Mouse (Mus musculus) heart, embryonic 16.5 days (tissue): ENCODE measurements around the gene Hras. TPM values are rescaled to one million over a fixed set of nuclear protein-coding genes. Genes with fewer than 3 reads are reported as not detected.

ENCODE experiments used
- ATAC-seq: fragments of 200-750 bp; cut with Nextera tagmentation; replicated peaks from 2 replicates; pipeline ENCODE4 v1.8.0; 2017; ENCODE audit warnings: moderate number of reproducible peaks; ENCODE audit not compliant: insufficient read depth, low FRiP score; ENCODE audit errors: extremely low read depth
- H3K27ac ChIP-seq: fragments of 300-500 bp; sonication (generic); 2 replicates; pipeline ENCODE4 v1.5.1; 2014; ENCODE audit warnings: mild to moderate bottlenecking, low read length, control low read depth, moderate library complexity
- H3K27me3 ChIP-seq: fragments of 300-500 bp; sonication (generic); 2 replicates; pipeline ENCODE4 v1.6.1; 2014; ENCODE audit warnings: low read length, mixed read lengths; ENCODE audit not compliant: control insufficient read depth, insufficient read depth
- H3K36me3 ChIP-seq: fragments of 300-500 bp; sonication (generic); 2 replicates; pipeline ENCODE4 v1.6.1; 2014; ENCODE audit not compliant: control insufficient read depth, insufficient read depth
- H3K4me1 ChIP-seq: fragments of 300-500 bp; sonication (generic); 2 replicates; pipeline ENCODE4 v1.6.1; 2014; ENCODE audit warnings: low read length, mixed read lengths; ENCODE audit not compliant: control insufficient read depth, insufficient read depth
- H3K4me2 ChIP-seq: fragments of 300-500 bp; sonication (generic); 2 replicates; pipeline ENCODE4 v1.6.1; 2014; ENCODE audit warnings: low read depth, mild to moderate bottlenecking, control low read depth, low read length
- H3K4me3 ChIP-seq: fragments of 300-500 bp; sonication (generic); 2 replicates; pipeline ENCODE4 v1.5.1; 2014; ENCODE audit warnings: mild to moderate bottlenecking, control low read depth, low read length
- H3K9ac ChIP-seq: fragments of 300-500 bp; sonication (generic); 2 replicates; pipeline ENCODE4 v1.6.1; 2014; ENCODE audit warnings: low read length, control low read depth
- H3K9me3 ChIP-seq: fragments of 300-500 bp; sonication (generic); replicated peaks from 2 replicates; pipeline ENCODE4 v1.6.1; 2016; ENCODE audit warnings: low read length; ENCODE audit not compliant: control insufficient read depth
- WGBS: fragments of 180-500 bp; shearing (Covaris S2); extraction: QIAGEN DNeasy Blood & Tissue Kit; methylation state at CpG from one replicate; pipeline ENCODE4 v1.1.7; 2014; 5-methylcytosine and 5-hydroxymethylcytosine counted together
- polyA plus RNA-seq: library from polyadenylated mRNA; unstranded; fragments of >200 nt; fragmentation: Nextera tagmentation; extraction: Ambion mirVana; gene quantifications from 2 replicates; pipeline ENCODE4 v1.2.1, GENCODE M21; 2015

Gene Hras
- polyA plus RNA-seq, 1 experiment from 2014 or later: 59.5 TPM

DNA sequence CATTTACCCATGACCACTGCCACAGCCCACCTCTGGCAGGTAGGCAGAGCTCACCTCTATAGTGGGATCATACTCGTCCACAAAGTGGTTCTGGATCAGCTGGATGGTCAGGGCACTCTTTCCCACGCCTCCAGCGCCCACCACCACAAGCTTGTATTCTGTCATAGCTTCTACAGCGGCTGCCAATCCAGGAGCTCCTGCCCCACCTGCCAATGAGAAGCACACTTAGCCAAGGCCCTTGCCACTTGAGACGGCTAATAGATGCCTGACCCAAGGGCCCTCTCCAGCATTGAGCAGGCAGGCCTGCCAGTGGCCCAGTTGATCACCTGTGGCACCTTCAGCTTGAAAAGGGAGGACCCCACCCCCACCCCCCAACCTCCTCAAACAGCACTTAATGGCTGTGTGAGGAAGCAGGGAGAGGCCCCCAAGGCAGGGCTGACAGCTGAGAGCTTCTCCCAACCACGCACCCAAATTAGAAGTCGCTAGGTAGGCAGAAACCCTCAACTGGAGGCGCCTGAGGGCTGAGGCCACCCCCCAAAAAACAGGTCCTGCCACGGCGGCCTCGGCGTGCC is 943 bp downstream of the Hras start:
- WGBS: 28% methylated on average over 12 of the region's 12 CpGs
- Histone ChIP-seq H3K27me3 (no peaks in the 10 kb centered on the region), H3K4me2 (peak overlapping the region; percentile 78), H3K9me3 (no peaks in the 10 kb centered on the region), H3K4me1 (peaks cover 16% of the 10 kb centered on the region), H3K27ac (peak overlapping the region; percentile 68), H3K36me3 (peaks cover 34% of the 10 kb centered on the region), H3K9ac (peak overlapping the region; percentile 77), H3K4me3 (peak overlapping the region; percentile 58)
- ATAC-seq: no peak

DNA sequence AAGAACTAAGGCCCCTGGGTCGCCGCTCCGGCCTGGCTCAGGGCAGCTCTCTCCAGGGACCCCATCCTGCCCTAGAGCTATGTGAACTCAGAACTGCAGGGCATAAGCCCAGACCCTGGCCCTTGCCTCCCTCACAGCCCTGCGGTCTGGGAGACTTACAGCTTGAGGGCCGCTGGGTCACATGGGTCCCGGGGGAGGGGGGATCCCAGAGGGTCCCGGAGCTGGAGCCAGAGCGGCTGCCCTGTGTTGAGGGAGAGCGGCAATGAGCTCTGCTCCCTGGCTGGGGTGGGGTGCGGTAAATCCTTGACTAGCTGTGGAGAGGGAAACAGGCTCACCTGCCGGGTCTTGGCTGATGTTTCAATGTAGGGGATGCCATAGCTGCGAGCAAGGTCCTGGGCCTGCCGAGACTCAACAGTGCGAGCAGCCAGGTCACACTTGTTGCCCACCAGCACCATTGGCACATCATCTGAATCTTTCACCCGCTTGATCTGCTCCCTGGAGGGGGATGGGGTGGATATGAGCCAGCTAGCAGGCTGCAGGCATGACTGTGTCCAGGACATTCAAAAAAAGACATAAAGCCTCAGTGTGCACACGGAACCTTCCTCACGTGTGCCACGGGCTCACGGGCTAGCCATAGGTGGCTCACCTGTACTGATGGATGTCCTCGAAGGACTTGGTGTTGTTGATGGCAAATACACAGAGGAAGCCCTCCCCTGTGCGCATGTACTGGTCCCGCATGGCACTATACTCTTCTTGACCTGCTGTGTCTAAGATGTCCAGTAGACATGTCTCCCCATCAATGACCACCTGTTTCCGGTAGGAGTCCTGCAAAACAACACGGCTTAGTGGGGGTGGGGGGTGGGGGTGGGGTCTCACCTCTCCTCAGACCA is 1.8 kb downstream of the Hras start:
- no peak overlapping the region; the same call in 1 of the 2 replicates for H3K4me3 ChIP-seq
- H3K36me3 ChIP-seq: peaks cover 34% of the 10 kb centered on the region
- no peaks in the 10 kb centered on the region for H3K27me3 ChIP-seq
- peak overlapping the region; percentile 78; the same call in 1 of the 2 replicates for H3K4me2 ChIP-seq
- no peaks in the 10 kb centered on the region for H3K9me3 ChIP-seq
- peaks cover 16% of the 10 kb centered on the region for H3K4me1 ChIP-seq
- WGBS: 89% methylated on average over 24 of the region's 24 CpGs
- H3K27ac ChIP-seq: no peak overlapping the region
- ATAC-seq: no peak
- no peak overlapping the region for H3K9ac ChIP-seq

DNA sequence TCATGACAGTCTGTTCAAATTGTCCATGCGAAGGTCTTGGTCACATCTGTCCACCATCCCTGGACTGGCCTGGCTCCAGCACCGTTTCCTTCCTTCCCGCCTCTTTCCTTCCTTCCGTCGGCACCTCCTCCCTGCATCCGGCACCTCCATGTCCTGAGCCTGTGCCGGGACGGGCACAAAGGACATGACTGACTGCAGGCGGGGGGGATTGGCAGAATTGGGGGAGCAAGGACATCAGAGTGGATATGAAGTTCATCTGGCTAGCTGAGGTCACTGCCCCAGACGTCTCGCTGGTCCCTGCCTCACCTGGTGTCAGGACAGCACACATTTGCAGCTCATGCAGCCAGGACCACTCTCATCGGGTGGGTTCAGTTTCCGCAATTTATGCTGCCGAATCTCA is 2.8 kb downstream of the Hras start:
- Histone ChIP-seq H3K4me2 (no peak overlapping the region), H3K9me3 (no peaks in the 10 kb centered on the region), H3K9ac (no peak overlapping the region), H3K27ac (no peak overlapping the region), H3K4me3 (no peak overlapping the region), H3K36me3 (peaks cover 34% of the 10 kb centered on the region), H3K4me1 (peaks cover 16% of the 10 kb centered on the region), H3K27me3 (no peaks in the 10 kb centered on the region)
- 80% methylated on average over 14 of the region's 14 CpGs for WGBS
- no peak for ATAC-seq

DNA sequence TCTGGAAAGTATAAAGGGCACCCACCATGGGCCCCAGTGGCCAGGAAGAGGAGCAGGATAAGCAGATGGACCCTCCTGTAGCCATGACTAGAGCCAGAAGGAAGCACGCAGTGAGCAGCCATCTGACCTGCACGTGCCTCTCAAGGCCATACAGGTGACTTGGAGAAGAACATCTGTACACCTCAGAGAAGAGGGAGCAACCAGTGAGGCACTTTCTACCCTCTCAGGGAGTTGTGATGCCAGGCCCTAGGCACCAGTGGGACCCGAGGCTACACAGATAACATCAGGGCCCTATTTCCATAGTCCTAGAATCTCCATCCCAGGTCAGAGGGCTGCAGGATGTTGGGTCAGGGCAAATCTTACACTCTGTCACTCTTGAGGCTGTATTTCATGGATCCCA is 3.6 kb downstream of the Hras start:
- Histone ChIP-seq H3K4me2 (no peak overlapping the region), H3K4me3 (no peak overlapping the region), H3K36me3 (peaks cover 34% of the 10 kb centered on the region), H3K27me3 (no peaks in the 10 kb centered on the region), H3K9me3 (no peaks in the 10 kb centered on the region), H3K4me1 (peaks cover 16% of the 10 kb centered on the region), H3K27ac (no peak overlapping the region), H3K9ac (no peak overlapping the region)
- WGBS: 86% methylated on average over 3 of the region's 3 CpGs
- ATAC-seq: no peak

DNA sequence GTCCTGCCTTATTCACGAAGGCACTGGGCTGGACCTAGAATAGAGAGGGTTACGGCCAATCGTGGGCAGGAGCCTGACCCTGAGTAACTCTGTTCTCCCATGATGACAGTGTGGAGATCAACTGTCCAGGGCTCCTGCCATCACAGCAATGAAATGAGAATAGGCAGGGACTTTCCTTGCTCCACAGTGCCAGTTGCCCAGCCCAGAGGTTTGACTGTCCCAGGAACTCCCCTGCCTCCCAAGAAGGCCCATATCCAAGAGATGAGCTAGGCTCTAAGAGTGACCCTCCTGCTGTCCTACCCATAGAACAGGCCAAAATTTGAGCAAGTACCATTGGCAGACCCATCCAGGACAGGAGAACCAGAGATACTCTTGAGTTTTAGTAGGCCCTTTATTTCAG is 5.1 kb downstream of the Hras start:
- H3K9me3 ChIP-seq: no peaks in the 10 kb centered on the region
- peaks cover 10% of the 10 kb centered on the region for H3K4me1 ChIP-seq
- H3K4me3 ChIP-seq: no peak overlapping the region
- no peak overlapping the region for H3K27ac ChIP-seq
- ATAC-seq: no peak
- 83% methylated on average over 3 of the region's 3 CpGs for whole genome bisulfite sequencing
- no peak overlapping the region for H3K9ac ChIP-seq
- no peak overlapping the region for H3K4me2 ChIP-seq
- peaks cover 34% of the 10 kb centered on the region for H3K36me3 ChIP-seq
- H3K27me3 ChIP-seq: no peaks in the 10 kb centered on the region

DNA sequence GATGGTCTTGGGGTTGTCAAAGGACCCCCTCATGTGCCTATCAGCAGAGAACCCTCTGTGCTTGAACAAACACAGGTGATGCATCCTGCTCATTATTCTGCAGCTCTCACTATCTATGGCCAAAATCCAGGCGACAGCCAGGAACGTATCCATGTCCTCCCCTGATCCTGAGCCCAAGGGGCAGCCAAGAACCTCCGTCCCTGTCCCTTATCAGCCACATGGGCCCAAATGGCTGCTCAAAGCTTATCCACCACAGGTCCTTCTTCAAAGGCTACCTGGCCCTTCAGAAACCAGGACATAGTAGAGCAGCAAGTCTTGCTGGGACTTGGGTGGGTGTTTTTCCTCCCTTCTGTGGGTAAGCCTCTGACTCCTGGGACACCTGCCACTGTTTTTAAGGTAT is 5.6 kb downstream of the Hras start:
- 57% methylated on average over 3 of the region's 3 CpGs for WGBS
- H3K36me3 ChIP-seq: peaks cover 34% of the 10 kb centered on the region
- H3K9me3 ChIP-seq: no peaks in the 10 kb centered on the region
- no peak overlapping the region for H3K4me2 ChIP-seq
- H3K27me3 ChIP-seq: no peaks in the 10 kb centered on the region
- no peak overlapping the region for H3K27ac ChIP-seq
- H3K9ac ChIP-seq: no peak overlapping the region
- no peak for ATAC-seq
- peaks cover 10% of the 10 kb centered on the region for H3K4me1 ChIP-seq
- no peak overlapping the region for H3K4me3 ChIP-seq

DNA sequence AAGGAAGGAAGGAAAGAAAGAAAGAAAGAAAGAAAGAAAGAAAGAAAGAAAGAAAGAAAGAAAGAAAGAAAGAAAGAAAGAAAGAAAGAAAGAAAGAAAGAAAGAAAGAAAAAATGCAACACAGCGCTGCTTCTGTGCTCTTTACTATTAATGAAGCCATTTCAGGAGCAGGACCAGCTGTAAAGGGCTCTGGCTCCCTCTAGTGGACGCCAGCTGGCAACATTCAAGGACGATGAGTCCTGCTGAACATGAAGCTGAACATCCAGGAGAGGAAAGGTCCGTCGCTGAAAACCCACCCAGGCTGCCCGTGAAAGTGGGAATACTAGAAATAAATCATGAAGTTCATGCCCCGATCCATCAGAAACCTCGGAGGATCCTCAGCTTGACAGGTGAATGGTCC is 17.6 kb downstream of the Hras start:
- Histone ChIP-seq H3K36me3 (no peaks in the 10 kb centered on the region), H3K4me1 (peaks cover 8% of the 10 kb centered on the region), H3K9me3 (no peaks in the 10 kb centered on the region), H3K9ac (0 out of 2 replicates have a peak overlapping the region, but pooled peaks have one; percentile 26), H3K4me2 (no peak overlapping the region), H3K4me3 (no peak overlapping the region), H3K27me3 (no peaks in the 10 kb centered on the region; the same call in 1 of the 2 replicates), H3K27ac (no peak overlapping the region)
- ATAC-seq: no peak
- WGBS: 2% methylated on average over 8 of the region's 8 CpGs

DNA sequence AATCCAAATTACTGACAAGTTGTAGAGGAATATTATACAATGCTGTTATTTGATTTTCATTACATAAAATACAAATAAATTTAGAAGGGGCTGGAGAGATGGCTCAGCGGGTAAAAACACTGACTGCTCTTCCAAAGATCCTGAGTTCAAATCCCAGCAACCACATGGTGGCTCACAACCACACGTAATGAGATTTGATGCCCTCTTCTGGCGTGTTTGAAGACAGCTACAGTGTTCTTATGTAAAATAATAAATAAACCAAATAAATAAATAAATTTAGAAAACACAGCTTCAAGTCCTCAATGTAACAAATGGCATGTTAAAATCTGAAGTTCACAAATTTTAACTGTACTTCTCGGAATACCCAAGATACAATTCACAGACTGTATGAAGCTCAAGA is 18.7 kb downstream of the Hras start:
- H3K27me3 ChIP-seq: no peaks in the 10 kb centered on the region; the same call in 1 of the 2 replicates
- no peak overlapping the region for H3K9ac ChIP-seq
- peaks cover 8% of the 10 kb centered on the region for H3K4me1 ChIP-seq
- H3K4me3 ChIP-seq: no peak overlapping the region
- no peaks in the 10 kb centered on the region for H3K9me3 ChIP-seq
- no peak for ATAC-seq
- H3K36me3 ChIP-seq: no peaks in the 10 kb centered on the region
- no peak overlapping the region for H3K27ac ChIP-seq
- 85% methylated on average over 4 of the region's 4 CpGs for WGBS
- H3K4me2 ChIP-seq: no peak overlapping the region

DNA sequence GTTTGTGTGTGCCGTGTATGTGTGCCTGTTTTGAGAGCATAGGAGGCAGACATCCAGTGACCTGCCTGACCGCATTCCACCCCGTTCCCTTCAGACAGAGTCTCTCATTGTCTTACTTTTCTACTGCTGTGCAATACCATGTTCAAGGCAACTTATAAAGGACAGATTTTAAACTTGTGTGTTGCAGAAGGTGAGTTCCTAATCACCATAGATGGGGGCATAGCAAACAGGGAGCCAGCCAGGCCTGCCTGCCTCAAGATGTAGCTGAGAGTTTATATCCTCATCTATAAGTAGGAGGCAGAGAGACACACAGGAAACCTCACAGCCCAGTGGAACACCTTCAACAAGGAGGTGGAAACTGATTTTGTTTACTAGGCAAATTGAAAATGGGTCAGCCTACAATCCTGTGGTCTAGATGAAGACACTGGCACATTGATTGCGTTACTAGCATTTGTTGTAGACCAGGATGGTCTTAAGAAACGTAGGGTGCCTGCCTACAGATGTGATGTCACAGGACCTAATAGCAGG is 20.4 kb downstream of the Hras start:
- Histone ChIP-seq H3K9ac (peak overlapping the region; percentile 77), H3K27me3 (no peaks in the 10 kb centered on the region; the same call in 1 of the 2 replicates), H3K9me3 (no peaks in the 10 kb centered on the region), H3K4me1 (peaks cover 17% of the 10 kb centered on the region), H3K4me3 (peak overlapping the region; percentile 61), H3K36me3 (no peaks in the 10 kb centered on the region), H3K27ac (peak overlapping the region; percentile 96), H3K4me2 (peak overlapping the region; percentile 69)
- ATAC-seq: no peak
- 85% methylated on average over 5 of the region's 5 CpGs for WGBS
